Mouse (Mus musculus) liver, embryonic 14.5 days (tissue): Measurements from ENCODE around the gene Stx11.

Experiments used
- CTCF ChIP-seq: IDR thresholded peaks from 2 replicates; pipeline ENCODE4 v1.5.1; 2016; ENCODE audit warnings: antibody characterized with exemption, low read depth, control low read depth
- EP300 ChIP-seq: IDR thresholded peaks from 2 replicates; pipeline ENCODE4 v1.6.1; 2016; ENCODE audit warnings: antibody characterized with exemption, low read depth

DNA sequence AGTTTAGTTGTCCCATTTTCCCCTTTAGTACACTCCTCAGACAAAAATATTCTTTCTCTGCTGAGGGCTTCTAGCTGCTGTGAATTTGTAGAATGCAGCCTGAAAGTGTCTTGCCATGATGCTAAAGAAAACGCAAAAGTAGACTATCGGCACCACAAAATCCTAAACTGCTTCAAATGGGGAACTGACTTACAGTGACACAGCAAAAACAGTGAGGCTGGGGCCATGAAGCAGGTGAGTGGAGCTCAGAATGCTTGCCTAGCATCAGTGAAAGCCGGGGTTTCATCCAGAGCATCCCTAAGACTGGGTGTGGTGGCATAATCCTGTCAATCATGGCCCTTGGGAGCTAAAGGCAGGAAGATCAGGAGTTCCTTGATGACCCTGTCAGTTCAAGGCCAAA is 11.4 kb upstream of the Stx11 start:
- TF ChIP-seq CTCF (no peak), EP300 (no peak)
